Mouse (Mus musculus) heart, postnatal 4 days (tissue): ENCODE measurements at regions not wholly inside any gene's neighbourhood (a gene's known extent, or its start where the extent isn't known, plus 50 kb on each side); places are given as distances from the start of the nearest gene placed in this dataset.
A peak's percentile ranks its signal among the peaks of the same experiment; 100 is the strongest.

ENCODE experiments used
- DNase-seq: peaks from one replicate; pipeline ENCODE4 v3.0.0; 2021

GRCm38 (mm10) chr8:76038526-76038925 is 590.0 kb downstream of the Iqcm start:
- DNase-seq = peak; percentile 52

GRCm38 (mm10) chr8:76052003-76052402 is 603.5 kb downstream of the Iqcm start:
- DNase-seq = no peak

- DNase-seq = peak; percentile 29
Measured at GRCm38 (mm10) chr8:76067721-76068120, 619.2 kb downstream of the Iqcm start.

GRCm38 (mm10) chr8:76072671-76073351 is 624.3 kb downstream of the Iqcm start:
- no peak for DNase-seq

- DNase-seq = no peak
Measured at GRCm38 (mm10) chr8:76120587-76121145, 672.2 kb downstream of the Iqcm start.

- peak; percentile 83 for DNase-seq
Measured at GRCm38 (mm10) chr8:76127486-76127885, 679.0 kb downstream of the Iqcm start.

- DNase-seq = no peak
Measured at GRCm38 (mm10) chr8:76137219-76137618, 688.7 kb downstream of the Iqcm start.

- DNase-seq = no peak
Measured at GRCm38 (mm10) chr8:76148681-76149080, 700.2 kb downstream of the Iqcm start.

- no peak for DNase-seq
Measured at GRCm38 (mm10) chr8:76182520-76182919, 716.7 kb upstream of the Nr3c2 start.

- no peak for DNase-seq
Measured at GRCm38 (mm10) chr8:76183836-76184235, 715.4 kb upstream of the Nr3c2 start.

GRCm38 (mm10) chr8:76187293-76187692 is 711.9 kb upstream of the Nr3c2 start:
- no peak for DNase-seq

GRCm38 (mm10) chr8:76211891-76212290 is 687.4 kb upstream of the Nr3c2 start:
- DNase-seq = no peak

GRCm38 (mm10) chr8:76217819-76218580 is 681.2 kb upstream of the Nr3c2 start:
- no peak for DNase-seq

- DNase-seq = no peak
Measured at GRCm38 (mm10) chr8:76230847-76231246, 668.4 kb upstream of the Nr3c2 start.

GRCm38 (mm10) chr8:76249194-76249593 is 650.0 kb upstream of the Nr3c2 start:
- no peak for DNase-seq

- DNase-seq = no peak
Measured at GRCm38 (mm10) chr8:76252161-76253010, 646.9 kb upstream of the Nr3c2 start.
